Mouse (Mus musculus): Measurements from ENCODE around the gene Ptges.
"Not testable (repeated sequence)": the region's sequence is repeated elsewhere in the genome, so short reads cannot be mapped to it uniquely, and the experiment has no call there.

The Ptges gene

GRCm38 (mm10) chr2:30927844-30928628 lies 1.6 kb downstream of the Ptges start:
- peak; percentile 86 to 94 for DNase-seq

- DNase-seq: no peak
Observed at GRCm38 (mm10) chr2:30927151-30927781, 2.4 kb downstream of the Ptges start.

GRCm38 (mm10) chr2:30926381-30926780 lies 3.3 kb downstream of the Ptges start:
- no peak for DNase-seq

GRCm38 (mm10) chr2:30925181-30925580 lies 4.5 kb downstream of the Ptges start:
- DNase-seq: no peak

- no peak for DNase-seq
Observed at GRCm38 (mm10) chr2:30923099-30923498, 6.6 kb downstream of the Ptges start.

- no peak for DNase-seq
Observed at GRCm38 (mm10) chr2:30920216-30920615, 9.4 kb downstream of the Ptges start.

GRCm38 (mm10) chr2:30918780-30919329 lies 10.8 kb downstream of the Ptges start:
- DNase-seq: no peak

- DNase-seq: no peak
Observed at GRCm38 (mm10) chr2:30918126-30918525, 11.5 kb downstream of the Ptges start.

GRCm38 (mm10) chr2:30917649-30918048 lies 12.0 kb downstream of the Ptges start:
- DNase-seq: no peak

GRCm38 (mm10) chr2:30915933-30916332 lies 13.7 kb downstream of the Ptges start:
- not testable (repeated sequence) for DNase-seq

- DNase-seq: no peak
Observed at GRCm38 (mm10) chr2:30915376-30915775, 14.3 kb downstream of the Ptges start.

- DNase-seq: no peak
Observed at GRCm38 (mm10) chr2:30914836-30915235, 14.8 kb downstream of the Ptges start.

- DNase-seq: no peak
Observed at GRCm38 (mm10) chr2:30913022-30913421, 16.6 kb downstream of the Ptges start.

- DNase-seq: peak; percentile 85
Observed at GRCm38 (mm10) chr2:30912291-30912773, 17.3 kb downstream of the Ptges start.

GRCm38 (mm10) chr2:30906641-30907040 lies 23.0 kb downstream of the Ptges start:
- no peak for DNase-seq

GRCm38 (mm10) chr2:30905906-30906305 lies 23.8 kb downstream of the Ptges start:
- DNase-seq: no peak

- peak; percentile 29 to 60 for DNase-seq
Observed at GRCm38 (mm10) chr2:30904991-30905390, 24.7 kb downstream of the Ptges start.

GRCm38 (mm10) chr2:30904231-30904630 lies 25.4 kb downstream of the Ptges start:
- DNase-seq: no peak

- peak; percentile 59 to 71 for DNase-seq
Observed at GRCm38 (mm10) chr2:30902726-30903722, 26.6 kb downstream of the Ptges start.

GRCm38 (mm10) chr2:30902256-30902655 lies 27.4 kb downstream of the Ptges start:
- DNase-seq: no peak

- DNase-seq: no peak
Observed at GRCm38 (mm10) chr2:30901646-30902160, 28.0 kb downstream of the Ptges start.

- no peak for DNase-seq
Observed at GRCm38 (mm10) chr2:30899397-30900069, 30.1 kb downstream of the Ptges start.

Measured in kidney, postnatal 25 days (tissue).